Mouse (Mus musculus): ENCODE data around the gene Ugt1a1. TPM values are rescaled to one million over a fixed set of nuclear protein-coding genes. Genes with fewer than 3 reads are reported as not detected.
"Not testable (repeated sequence)": the region's sequence is repeated elsewhere in the genome, so short reads cannot be mapped to it uniquely, and the experiment has no call there.

Ugt1a1 gene
- polyA plus RNA-seq, 1 experiment from 2014 or later = not detected

DNA sequence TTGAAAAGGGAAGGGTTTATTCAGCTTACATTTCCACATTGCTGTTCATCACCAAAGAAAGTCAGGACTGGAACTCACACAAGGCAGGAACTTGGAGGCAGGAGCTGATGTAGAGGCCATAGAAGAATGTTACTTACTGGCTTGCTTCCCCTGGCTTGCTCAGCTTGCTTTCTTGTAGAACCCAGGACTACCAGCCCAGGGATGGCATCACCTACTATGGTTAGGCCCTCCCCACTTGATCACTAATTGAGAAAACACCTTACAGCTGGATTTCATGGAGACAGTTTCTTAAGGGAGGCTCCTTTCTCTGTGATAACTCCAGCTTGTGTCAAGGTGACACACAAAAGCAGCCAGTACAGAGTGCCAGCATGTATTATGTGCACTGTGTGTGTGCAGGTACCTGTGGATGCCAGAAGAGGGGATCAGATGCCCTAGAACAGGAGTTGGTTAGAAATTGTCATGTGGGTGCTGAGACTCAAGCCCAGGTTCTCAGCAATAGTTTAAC is 11.3 kb downstream of the Ugt1a1 start:
- not testable (repeated sequence) for ATAC-seq (replicated peaks; ENCODE audit: insufficient number of reproducible peaks, low FRiP score, low TSS enrichment)

GRCm38 (mm10) chr1:88223591-88223990 is 11.8 kb downstream of the Ugt1a1 start:
- no peaks in the 10 kb centered on the region for H3K27me3 ChIP-seq (ENCODE audit: control insufficient read depth, insufficient read depth, low read length)
- peaks cover 35% of the 10 kb centered on the region for H3K9me3 ChIP-seq (replicated peaks; ENCODE audit: control insufficient read depth, low read length)
- WGBS (ENCODE audit: insufficient replicate concordance) = 47% methylated on average over 1 of the region's 1 CpGs
- H3K27ac ChIP-seq (ENCODE audit: low read depth, low read length) = no peak overlapping the region
- H3K36me3 ChIP-seq (ENCODE audit: control insufficient read depth, insufficient read depth, low read length) = no peaks in the 10 kb centered on the region
- H3K9ac ChIP-seq (ENCODE audit: low read depth, low read length) = no peak overlapping the region
- ATAC-seq (replicated peaks; ENCODE audit: insufficient number of reproducible peaks, low FRiP score, low TSS enrichment) = no peak
- H3K4me2 ChIP-seq = no peak overlapping the region
- H3K4me1 ChIP-seq (ENCODE audit: control insufficient read depth, insufficient read depth, low read length) = no peaks in the 10 kb centered on the region
- no peak overlapping the region for H3K4me3 ChIP-seq (ENCODE audit: low read depth, low read length)

More for the DNA sequence above, 11.3 kb downstream of the Ugt1a1 start:
- not testable (repeated sequence) for H3K9ac ChIP-seq (ENCODE audit: low read depth, low read length); H3K27me3 ChIP-seq (ENCODE audit: control insufficient read depth, insufficient read depth, low read length); H3K4me3 ChIP-seq (ENCODE audit: low read depth, low read length); H3K4me2 ChIP-seq; H3K4me1 ChIP-seq (ENCODE audit: control insufficient read depth, insufficient read depth, low read length); H3K27ac ChIP-seq (ENCODE audit: low read depth, low read length); H3K36me3 ChIP-seq (ENCODE audit: control insufficient read depth, insufficient read depth, low read length)
- H3K9me3 ChIP-seq (replicated peaks; ENCODE audit: control insufficient read depth, low read length) = peaks cover 29% of the 10 kb centered on the region

DNA sequence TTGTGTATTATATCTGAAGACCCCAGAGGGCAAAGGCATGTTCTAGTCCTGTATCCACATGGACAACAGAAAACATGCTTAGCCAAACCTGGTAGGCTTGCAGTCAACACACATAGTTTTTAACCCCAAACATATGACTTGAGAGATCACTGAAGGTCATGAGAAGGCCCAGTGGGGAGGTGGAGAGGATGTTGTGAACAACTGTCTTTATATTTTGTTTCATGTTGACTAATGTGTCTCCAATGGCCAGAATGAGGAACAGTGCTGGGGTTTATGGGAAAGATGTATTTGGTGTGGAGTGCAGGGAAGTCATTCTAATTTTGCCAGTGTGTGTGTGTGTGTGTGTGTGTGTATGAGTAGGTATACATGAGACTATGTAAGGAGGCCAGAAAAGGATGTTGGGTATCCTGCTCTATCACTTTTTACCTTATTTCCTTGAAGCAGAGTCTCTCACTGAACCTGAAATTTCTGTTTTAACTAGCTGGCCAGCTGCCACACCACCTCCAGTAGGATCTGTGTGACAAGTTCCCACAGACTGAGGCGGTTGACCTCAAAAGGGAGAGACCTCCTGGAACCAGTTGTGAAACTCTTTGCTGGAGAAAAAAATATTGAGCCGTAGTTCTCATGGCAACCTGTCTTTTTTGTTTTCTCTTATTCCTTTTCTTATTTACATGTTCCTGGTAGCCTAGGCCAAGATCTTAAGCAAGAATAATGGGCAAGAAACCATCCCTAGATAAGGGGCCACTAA is 12.4 kb downstream of the Ugt1a1 start:
- Histone ChIP-seq H3K9ac (ENCODE audit: low read depth, low read length) (no peak overlapping the region), H3K4me2 (no peak overlapping the region), H3K9me3 (replicated peaks; ENCODE audit: control insufficient read depth, low read length) (peaks cover 41% of the 10 kb centered on the region), H3K27me3 (ENCODE audit: control insufficient read depth, insufficient read depth, low read length) (no peaks in the 10 kb centered on the region), H3K4me1 (ENCODE audit: control insufficient read depth, insufficient read depth, low read length) (no peaks in the 10 kb centered on the region), H3K36me3 (ENCODE audit: control insufficient read depth, insufficient read depth, low read length) (no peaks in the 10 kb centered on the region), H3K4me3 (ENCODE audit: low read depth, low read length) (no peak overlapping the region), H3K27ac (ENCODE audit: low read depth, low read length) (no peak overlapping the region)
- 71% methylated on average over 2 of the region's 2 CpGs for WGBS (ENCODE audit: insufficient replicate concordance)
- ATAC-seq (replicated peaks; ENCODE audit: insufficient number of reproducible peaks, low FRiP score, low TSS enrichment) = no peak

- H3K9ac ChIP-seq (ENCODE audit: low read depth, low read length); H3K4me3 ChIP-seq (ENCODE audit: low read depth, low read length); H3K4me2 ChIP-seq; H3K27me3 ChIP-seq (ENCODE audit: control insufficient read depth, insufficient read depth, low read length); ATAC-seq (replicated peaks; ENCODE audit: insufficient number of reproducible peaks, low FRiP score, low TSS enrichment); H3K27ac ChIP-seq (ENCODE audit: low read depth, low read length); H3K4me1 ChIP-seq (ENCODE audit: control insufficient read depth, insufficient read depth, low read length); H3K36me3 ChIP-seq (ENCODE audit: control insufficient read depth, insufficient read depth, low read length): not testable (repeated sequence)
- WGBS (ENCODE audit: insufficient replicate concordance) = 49% methylated on average over 2 of the region's 2 CpGs
- peaks cover 52% of the 10 kb centered on the region for H3K9me3 ChIP-seq (replicated peaks; ENCODE audit: control insufficient read depth, low read length)
Observed at GRCm38 (mm10) chr1:88225301-88225700, 13.5 kb downstream of the Ugt1a1 start.

DNA sequence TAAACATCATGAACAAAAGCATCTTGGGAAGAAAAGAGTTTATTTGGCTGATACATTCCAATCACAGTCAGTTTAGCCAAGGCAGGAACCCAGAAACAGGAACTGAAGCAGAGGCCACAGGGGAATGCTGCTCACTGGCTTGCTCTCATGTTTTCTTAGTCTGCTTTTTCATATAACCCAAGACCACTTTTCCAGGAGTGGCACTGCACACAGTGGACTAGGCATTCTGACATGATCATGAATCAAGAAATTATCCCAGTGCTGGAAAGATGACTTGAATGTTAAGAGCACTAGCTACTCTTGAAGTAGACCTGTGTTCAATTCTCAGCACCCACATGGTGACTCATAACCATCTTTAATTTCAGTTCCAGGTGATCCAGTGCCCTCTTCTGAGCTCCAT is 14.0 kb downstream of the Ugt1a1 start:
- ATAC-seq (replicated peaks; ENCODE audit: insufficient number of reproducible peaks, low FRiP score, low TSS enrichment) = no peak
- H3K27me3 ChIP-seq (ENCODE audit: control insufficient read depth, insufficient read depth, low read length) = no peaks in the 10 kb centered on the region

GRCm38 (mm10) chr1:88226670-88227379 is 15.1 kb downstream of the Ugt1a1 start, which contains the start of gene Mroh2a:
TSS of gene Mroh2a (plus strand) at chr1:88226986.
- no peak within 1 kb of the TSS for H3K4me2 ChIP-seq
- no peak within 1 kb of the TSS for H3K4me3 ChIP-seq (ENCODE audit: low read depth, low read length)
- 46% methylated on average over 5 of the region's 5 CpGs for WGBS (ENCODE audit: insufficient replicate concordance)
- H3K9ac ChIP-seq (ENCODE audit: low read depth, low read length) = no peak within 1 kb of the TSS
- no peak within 1 kb of the TSS for H3K27ac ChIP-seq (ENCODE audit: low read depth, low read length)
- no peaks in the 10 kb centered on the region for H3K27me3 ChIP-seq (ENCODE audit: control insufficient read depth, insufficient read depth, low read length)
- H3K4me1 ChIP-seq (ENCODE audit: control insufficient read depth, insufficient read depth, low read length) = no peaks in the 10 kb centered on the region
- H3K36me3 ChIP-seq (ENCODE audit: control insufficient read depth, insufficient read depth, low read length) = no peaks in the 10 kb centered on the region
- no peak for ATAC-seq (replicated peaks; ENCODE audit: insufficient number of reproducible peaks, low FRiP score, low TSS enrichment)
- H3K9me3 ChIP-seq (replicated peaks; ENCODE audit: control insufficient read depth, low read length) = peaks cover 67% of the 10 kb centered on the region

More for the DNA sequence above, 14.0 kb downstream of the Ugt1a1 start:
- no peak overlapping the region for H3K4me3 ChIP-seq (ENCODE audit: low read depth, low read length)
- H3K9me3 ChIP-seq (replicated peaks; ENCODE audit: control insufficient read depth, low read length) = peaks cover 56% of the 10 kb centered on the region
- H3K4me1 ChIP-seq (ENCODE audit: control insufficient read depth, insufficient read depth, low read length) = no peaks in the 10 kb centered on the region
- no peaks in the 10 kb centered on the region for H3K36me3 ChIP-seq (ENCODE audit: control insufficient read depth, insufficient read depth, low read length)
- H3K4me2 ChIP-seq = no peak overlapping the region
- no peak overlapping the region for H3K27ac ChIP-seq (ENCODE audit: low read depth, low read length)
- no peak overlapping the region for H3K9ac ChIP-seq (ENCODE audit: low read depth, low read length)

DNA sequence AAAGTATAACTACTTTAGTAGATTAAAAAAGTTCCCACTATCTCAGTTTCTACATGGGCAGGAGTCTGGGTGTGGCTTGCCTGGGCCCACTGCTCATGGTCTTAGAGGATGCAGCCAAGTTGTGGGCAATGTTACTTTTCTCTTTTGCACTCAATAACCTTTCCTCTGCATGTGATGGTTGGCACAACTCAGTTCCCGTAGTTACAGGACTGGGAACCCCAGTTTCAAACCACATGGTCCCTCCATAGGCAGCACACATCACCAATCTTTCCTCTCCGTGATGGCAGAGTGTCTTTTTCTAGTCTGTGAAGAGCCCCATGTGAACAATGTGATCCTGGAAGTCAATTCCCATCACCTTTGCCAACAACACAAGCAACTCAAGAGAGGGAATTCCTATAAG is 15.7 kb downstream of the Ugt1a1 start:
- Histone ChIP-seq H3K9ac (ENCODE audit: low read depth, low read length) (no peak overlapping the region), H3K4me3 (ENCODE audit: low read depth, low read length) (no peak overlapping the region), H3K36me3 (ENCODE audit: control insufficient read depth, insufficient read depth, low read length) (no peaks in the 10 kb centered on the region), H3K27ac (ENCODE audit: low read depth, low read length) (no peak overlapping the region), H3K9me3 (replicated peaks; ENCODE audit: control insufficient read depth, low read length) (peaks cover 71% of the 10 kb centered on the region), H3K4me1 (ENCODE audit: control insufficient read depth, insufficient read depth, low read length) (no peaks in the 10 kb centered on the region), H3K27me3 (ENCODE audit: control insufficient read depth, insufficient read depth, low read length) (no peaks in the 10 kb centered on the region), H3K4me2 (no peak overlapping the region)
- no peak for ATAC-seq (replicated peaks; ENCODE audit: insufficient number of reproducible peaks, low FRiP score, low TSS enrichment)
- WGBS (ENCODE audit: insufficient replicate concordance) = 49% methylated on average over 2 of the region's 2 CpGs

- Histone ChIP-seq H3K4me1 (ENCODE audit: control insufficient read depth, insufficient read depth, low read length) (no peaks in the 10 kb centered on the region), H3K9me3 (replicated peaks; ENCODE audit: control insufficient read depth, low read length) (peaks cover 78% of the 10 kb centered on the region), H3K36me3 (ENCODE audit: control insufficient read depth, insufficient read depth, low read length) (no peaks in the 10 kb centered on the region), H3K27me3 (ENCODE audit: control insufficient read depth, insufficient read depth, low read length) (no peaks in the 10 kb centered on the region), H3K4me2 (no peak overlapping the region), H3K4me3 (ENCODE audit: low read depth, low read length) (no peak overlapping the region), H3K9ac (ENCODE audit: low read depth, low read length) (no peak overlapping the region), H3K27ac (ENCODE audit: low read depth, low read length) (no peak overlapping the region)
- ATAC-seq (replicated peaks; ENCODE audit: insufficient number of reproducible peaks, low FRiP score, low TSS enrichment) = no peak
- 63% methylated on average over 7 of the region's 7 CpGs for WGBS (ENCODE audit: insufficient replicate concordance)
Observed at GRCm38 (mm10) chr1:88228121-88228520, 16.4 kb downstream of the Ugt1a1 start.
